Mouse (Mus musculus): Measurements from ENCODE around the gene Adipor2. TPM values are rescaled to one million over a fixed set of nuclear protein-coding genes. Genes with fewer than 3 reads are reported as not detected.
"Not testable (repeated sequence)": the region's sequence is repeated elsewhere in the genome, so short reads cannot be mapped to it uniquely, and the experiment has no call there.

Adipor2 gene
- polyA plus RNA-seq, 1 experiment from 2014 or later = 43.3 TPM

DNA sequence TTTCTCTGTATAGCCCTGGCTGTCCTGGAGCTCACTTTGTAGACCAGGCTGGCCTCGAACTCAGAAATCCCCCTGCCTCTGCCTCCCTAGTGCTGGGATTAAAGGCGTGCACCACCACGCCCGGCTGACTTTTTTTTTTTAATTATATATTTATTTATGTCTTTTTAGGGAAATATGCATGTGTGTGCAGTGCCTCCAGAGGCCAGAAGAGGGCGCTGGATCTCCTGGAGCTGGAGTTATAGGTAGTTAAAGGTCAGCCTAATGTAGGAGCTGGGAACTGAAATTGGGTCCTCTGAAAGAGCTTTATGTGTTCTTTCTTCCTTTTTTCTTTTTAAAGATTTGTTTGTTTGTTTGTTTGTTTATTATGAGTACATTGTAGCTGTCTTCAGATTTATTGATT is 25.2 kb upstream of the Adipor2 start:
- 87% methylated on average over 5 of the region's 5 CpGs for WGBS

DNA sequence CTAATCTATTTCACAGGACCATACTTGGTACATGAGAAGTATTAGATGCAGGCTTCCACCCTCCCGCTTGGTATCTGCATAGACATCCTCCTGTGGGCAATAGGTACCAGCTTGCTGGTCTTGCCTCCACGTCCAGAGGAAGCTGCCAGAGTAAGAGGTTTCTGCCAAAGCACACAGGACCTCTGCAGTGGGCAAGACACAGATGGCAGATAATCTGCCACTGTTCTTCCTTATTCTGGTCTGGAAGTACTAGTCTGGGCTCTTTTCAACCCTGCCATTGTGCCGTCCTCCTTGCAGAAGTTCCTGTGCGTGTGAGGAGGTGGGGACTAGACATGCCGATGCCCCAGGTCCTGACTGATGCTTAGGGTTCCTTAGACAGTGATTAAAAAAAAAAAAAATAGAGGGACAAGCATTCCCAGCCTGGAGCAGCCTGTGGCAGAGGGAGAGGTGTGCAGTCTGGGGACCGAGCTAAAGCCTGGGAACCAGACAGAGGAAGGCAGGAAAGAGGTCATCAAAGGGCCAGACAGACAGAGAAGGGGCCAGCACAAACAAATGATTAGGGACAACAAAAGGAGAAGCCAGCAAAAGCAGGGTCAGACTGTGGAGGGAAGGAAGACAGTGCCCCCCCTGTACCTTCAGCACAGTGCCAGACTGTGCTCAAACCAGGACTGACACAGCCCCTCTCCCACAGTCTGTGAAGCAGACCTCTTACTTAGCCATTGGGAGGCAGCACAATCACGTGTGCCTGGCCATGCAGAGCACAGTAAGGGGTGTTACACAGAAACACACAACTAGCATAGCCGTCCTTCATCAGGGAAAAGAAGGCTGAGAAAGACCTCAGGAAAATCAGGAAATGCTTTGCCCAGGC is 20.6 kb upstream of the Adipor2 start:
- peak; percentile 32; the same call in 1 of the 2 replicates for TF ChIP-seq CTCF (IDR thresholded peaks at IDR 0.05; ENCODE audit: low read depth)
- no peak overlapping the region for H3K27ac ChIP-seq
- no peaks in the 10 kb centered on the region for H3K36me3 ChIP-seq (ENCODE audit: insufficient read depth, low read length)
- H3K9ac ChIP-seq (ENCODE audit: low read depth, low read length) = no peak overlapping the region
- no peaks in the 10 kb centered on the region for H3K9me3 ChIP-seq (replicated peaks; ENCODE audit: low read length)
- H3K27me3 ChIP-seq (ENCODE audit: insufficient read depth, low read length) = no peaks in the 10 kb centered on the region
- ATAC-seq (replicated peaks; ENCODE audit: low FRiP score, low read depth) = no peak
- no peaks in the 10 kb centered on the region for H3K4me1 ChIP-seq (replicated peaks; ENCODE audit: insufficient read depth, low read length)
- H3K4me2 ChIP-seq (ENCODE audit: low read length) = no peak overlapping the region
- no peak overlapping the region for H3K4me3 ChIP-seq (replicated peaks; ENCODE audit: low read depth, low read length)
- DNase-seq (ENCODE audit: low spot score) = no peak
- 50% methylated on average over 8 of the region's 8 CpGs for WGBS

More for the DNA sequence above, 25.2 kb upstream of the Adipor2 start:
- ATAC-seq (replicated peaks; ENCODE audit: low FRiP score, low read depth); DNase-seq (ENCODE audit: low spot score); H3K27me3 ChIP-seq (ENCODE audit: insufficient read depth, low read length); H3K36me3 ChIP-seq (ENCODE audit: insufficient read depth, low read length); H3K4me1 ChIP-seq (replicated peaks; ENCODE audit: insufficient read depth, low read length); H3K4me3 ChIP-seq (replicated peaks; ENCODE audit: low read depth, low read length); H3K9me3 ChIP-seq (replicated peaks; ENCODE audit: low read length); H3K4me2 ChIP-seq (ENCODE audit: low read length); H3K9ac ChIP-seq (ENCODE audit: low read depth, low read length); H3K27ac ChIP-seq: not testable (repeated sequence)
- TF ChIP-seq CTCF (IDR thresholded peaks at IDR 0.05; ENCODE audit: low read depth) = peak; percentile 43

DNA sequence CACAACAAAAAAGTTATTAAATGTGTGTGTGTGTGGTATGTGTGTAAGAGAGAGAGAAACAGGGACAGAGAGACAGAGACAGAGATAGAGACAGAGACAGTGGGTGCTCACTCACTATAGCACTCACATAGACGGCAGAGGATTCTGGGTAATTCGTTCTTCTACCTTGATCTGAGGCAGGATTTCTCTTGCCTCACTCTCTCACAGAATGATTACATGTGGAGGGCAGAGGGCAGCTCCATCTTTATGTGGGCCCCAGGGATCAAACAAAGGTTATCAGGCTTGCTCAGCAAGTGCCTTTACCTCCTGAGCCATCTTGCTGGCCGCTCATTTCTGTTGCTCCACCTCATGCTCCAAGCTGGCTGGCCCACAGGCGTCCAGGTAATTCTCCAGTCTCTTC is 16.9 kb upstream of the Adipor2 start:
- Histone ChIP-seq H3K4me1 (replicated peaks; ENCODE audit: insufficient read depth, low read length) (no peaks in the 10 kb centered on the region), H3K9ac (ENCODE audit: low read depth, low read length) (no peak overlapping the region), H3K27ac (no peak overlapping the region), H3K27me3 (ENCODE audit: insufficient read depth, low read length) (no peaks in the 10 kb centered on the region), H3K4me2 (ENCODE audit: low read length) (no peak overlapping the region), H3K36me3 (ENCODE audit: insufficient read depth, low read length) (no peaks in the 10 kb centered on the region), H3K9me3 (replicated peaks; ENCODE audit: low read length) (no peaks in the 10 kb centered on the region), H3K4me3 (replicated peaks; ENCODE audit: low read depth, low read length) (no peak overlapping the region)
- WGBS = 86% methylated on average over 4 of the region's 4 CpGs
- ATAC-seq (replicated peaks; ENCODE audit: low FRiP score, low read depth) (no peak), DNase-seq (ENCODE audit: low spot score) (no peak)
- no peak for TF ChIP-seq CTCF (IDR thresholded peaks at IDR 0.05; ENCODE audit: low read depth)

DNA sequence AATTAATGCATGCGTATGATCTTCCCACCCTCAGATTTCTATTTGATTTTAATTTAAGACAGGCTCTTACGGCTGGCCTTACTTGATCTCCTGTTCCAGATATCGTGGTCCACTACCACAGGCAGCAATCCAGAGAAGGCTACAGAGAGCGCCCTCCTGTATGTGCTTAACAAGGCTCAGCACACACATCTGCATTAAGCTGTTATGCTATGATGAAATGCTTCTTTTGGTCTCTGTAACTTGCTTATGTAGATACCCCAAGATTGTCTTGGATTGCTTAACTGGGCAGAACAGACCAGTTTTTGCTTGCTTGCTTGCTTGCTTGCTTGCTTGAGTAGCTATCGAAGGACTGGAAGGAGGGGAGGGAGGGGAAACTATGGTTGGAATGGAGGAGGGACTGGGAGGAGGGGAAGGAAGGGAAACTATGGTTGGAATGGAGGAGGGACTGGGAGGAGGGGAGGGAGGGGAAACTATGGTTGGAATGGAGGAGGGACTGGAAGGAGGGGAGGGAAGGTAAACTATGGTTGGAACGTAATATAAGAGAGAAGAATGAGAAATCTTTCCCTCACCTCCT is 14.3 kb upstream of the Adipor2 start:
- no peak for TF ChIP-seq CTCF (IDR thresholded peaks at IDR 0.05; ENCODE audit: low read depth)
- ATAC-seq (replicated peaks; ENCODE audit: low FRiP score, low read depth) (peak; percentile 50; the same call in 1 of the 2 replicates), DNase-seq (ENCODE audit: low spot score) (peak; percentile 44)
- H3K9me3 ChIP-seq (replicated peaks; ENCODE audit: low read length) = no peaks in the 10 kb centered on the region
- H3K4me2 ChIP-seq (ENCODE audit: low read length) = no peak overlapping the region
- H3K27me3 ChIP-seq (ENCODE audit: insufficient read depth, low read length) = no peaks in the 10 kb centered on the region
- H3K27ac ChIP-seq = peak overlapping the region; percentile 44
- no peak overlapping the region for H3K4me3 ChIP-seq (replicated peaks; ENCODE audit: low read depth, low read length)
- WGBS = 53% methylated on average over 6 of the region's 6 CpGs
- H3K4me1 ChIP-seq (replicated peaks; ENCODE audit: insufficient read depth, low read length) = no peaks in the 10 kb centered on the region
- no peaks in the 10 kb centered on the region for H3K36me3 ChIP-seq (ENCODE audit: insufficient read depth, low read length)
- no peak overlapping the region for H3K9ac ChIP-seq (ENCODE audit: low read depth, low read length)

DNA sequence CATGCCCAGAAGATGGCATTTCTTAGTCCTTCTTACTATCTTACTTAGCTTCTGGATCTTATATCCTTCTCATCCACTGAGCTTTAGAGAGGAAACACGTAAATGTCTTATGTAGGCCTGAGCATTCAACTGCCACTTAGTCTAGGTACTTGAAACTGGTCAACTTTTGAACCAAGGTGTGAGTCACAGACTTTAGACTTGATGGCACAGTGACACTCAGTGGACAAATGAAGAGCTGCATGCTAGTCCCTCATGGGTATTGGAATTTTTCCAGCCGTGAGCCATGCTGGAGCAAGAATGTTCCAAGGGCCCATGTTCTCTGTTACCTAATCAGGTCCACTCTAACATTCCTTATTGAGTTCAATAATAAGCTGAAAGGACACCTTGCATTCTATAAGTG is 13.0 kb upstream of the Adipor2 start:
- H3K9me3 ChIP-seq (replicated peaks; ENCODE audit: low read length) = no peaks in the 10 kb centered on the region
- TF ChIP-seq CTCF (IDR thresholded peaks at IDR 0.05; ENCODE audit: low read depth) = peak; percentile 87
- peak; percentile 24; the same call in 1 of the 2 replicates for ATAC-seq (replicated peaks; ENCODE audit: low FRiP score, low read depth)

DNA sequence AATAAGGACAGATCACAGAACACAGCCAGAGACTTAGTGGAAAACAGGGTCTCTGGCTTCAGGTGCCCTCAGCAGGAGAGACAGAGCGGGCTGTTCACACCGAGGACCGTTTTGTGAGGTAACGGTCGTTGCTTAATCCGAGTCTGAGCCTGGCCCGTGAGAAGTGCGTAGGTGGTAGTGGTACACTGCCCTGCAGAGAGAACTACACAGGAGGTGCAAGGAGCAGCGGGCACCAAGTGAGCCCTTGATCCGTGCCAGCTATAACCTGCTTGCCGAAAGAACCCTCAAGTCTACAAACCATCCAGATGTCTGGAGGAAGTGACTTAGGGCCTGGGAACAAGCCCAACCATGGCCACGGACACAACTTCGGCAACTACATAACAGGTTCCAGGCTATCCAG is 11.8 kb upstream of the Adipor2 start:
- Histone ChIP-seq H3K9ac (ENCODE audit: low read depth, low read length) (no peak overlapping the region), H3K9me3 (replicated peaks; ENCODE audit: low read length) (no peaks in the 10 kb centered on the region), H3K4me2 (ENCODE audit: low read length) (no peak overlapping the region), H3K4me1 (replicated peaks; ENCODE audit: insufficient read depth, low read length) (no peaks in the 10 kb centered on the region), H3K4me3 (replicated peaks; ENCODE audit: low read depth, low read length) (no peak overlapping the region), H3K36me3 (ENCODE audit: insufficient read depth, low read length) (no peaks in the 10 kb centered on the region), H3K27ac (no peak overlapping the region), H3K27me3 (ENCODE audit: insufficient read depth, low read length) (no peaks in the 10 kb centered on the region)
- DNase-seq (ENCODE audit: low spot score) (no peak), ATAC-seq (replicated peaks; ENCODE audit: low FRiP score, low read depth) (no peak)
- no peak for TF ChIP-seq CTCF (IDR thresholded peaks at IDR 0.05; ENCODE audit: low read depth)
- 97% methylated on average over 13 of the region's 13 CpGs for WGBS

More for the DNA sequence above, 13.0 kb upstream of the Adipor2 start:
- Histone ChIP-seq H3K4me1 (replicated peaks; ENCODE audit: insufficient read depth, low read length) (no peaks in the 10 kb centered on the region), H3K27me3 (ENCODE audit: insufficient read depth, low read length) (no peaks in the 10 kb centered on the region), H3K27ac (no peak overlapping the region), H3K9ac (ENCODE audit: low read depth, low read length) (no peak overlapping the region), H3K4me3 (replicated peaks; ENCODE audit: low read depth, low read length) (no peak overlapping the region), H3K36me3 (ENCODE audit: insufficient read depth, low read length) (no peaks in the 10 kb centered on the region), H3K4me2 (ENCODE audit: low read length) (no peak overlapping the region)
- 50% methylated on average over 2 of the region's 2 CpGs for WGBS
- peak; percentile 75 for DNase-seq (ENCODE audit: low spot score)

Measured in kidney, postnatal 0 days (tissue).